Mouse (Mus musculus): Measurements from ENCODE around the gene Srrm2. TPM values are rescaled to one million over a fixed set of nuclear protein-coding genes. Genes with fewer than 3 reads are reported as not detected.

Srrm2 gene
- total RNA-seq, 1 experiment from 2014 or later, result 303 TPM

- no peak for ATAC-seq (ENCODE audit: extremely low read depth, insufficient number of reproducible peaks, low FRiP score, poor library complexity, severe bottlenecking)
Measured at GRCm38 (mm10) chr17:23797316-23797715, 7.0 kb downstream of the Srrm2 start.

GRCm38 (mm10) chr17:23801627-23802026 lies 11.3 kb downstream of the Srrm2 start:
- ATAC-seq (ENCODE audit: extremely low read depth, insufficient number of reproducible peaks, low FRiP score, poor library complexity, severe bottlenecking), result no peak

GRCm38 (mm10) chr17:23802746-23803365 lies 12.5 kb downstream of the Srrm2 start:
- peak; percentile 93 for ATAC-seq (ENCODE audit: extremely low read depth, insufficient number of reproducible peaks, low FRiP score, poor library complexity, severe bottlenecking)

- ATAC-seq (ENCODE audit: extremely low read depth, insufficient number of reproducible peaks, low FRiP score, poor library complexity, severe bottlenecking), result peak; percentile 10; the same call in 1 of the 2 replicates
Measured at GRCm38 (mm10) chr17:23803366-23804041, 13.2 kb downstream of the Srrm2 start.

- ATAC-seq (ENCODE audit: extremely low read depth, insufficient number of reproducible peaks, low FRiP score, poor library complexity, severe bottlenecking), result no peak
Measured at GRCm38 (mm10) chr17:23804426-23805085, 14.2 kb downstream of the Srrm2 start.

GRCm38 (mm10) chr17:23806867-23807266 lies 16.5 kb downstream of the Srrm2 start:
- ATAC-seq (ENCODE audit: extremely low read depth, insufficient number of reproducible peaks, low FRiP score, poor library complexity, severe bottlenecking), result no peak

- no peak for ATAC-seq (ENCODE audit: extremely low read depth, insufficient number of reproducible peaks, low FRiP score, poor library complexity, severe bottlenecking)
Measured at GRCm38 (mm10) chr17:23807918-23808317, 17.6 kb downstream of the Srrm2 start.

- no peak for ATAC-seq (ENCODE audit: extremely low read depth, insufficient number of reproducible peaks, low FRiP score, poor library complexity, severe bottlenecking)
Measured at GRCm38 (mm10) chr17:23815641-23816040, 25.3 kb downstream of the Srrm2 start.

- ATAC-seq (ENCODE audit: extremely low read depth, insufficient number of reproducible peaks, low FRiP score, poor library complexity, severe bottlenecking), result no peak
Measured at GRCm38 (mm10) chr17:23818579-23818978, 28.2 kb downstream of the Srrm2 start.

GRCm38 (mm10) chr17:23819235-23819634 lies 28.9 kb downstream of the Srrm2 start:
- no peak for ATAC-seq (ENCODE audit: extremely low read depth, insufficient number of reproducible peaks, low FRiP score, poor library complexity, severe bottlenecking)

GRCm38 (mm10) chr17:23820731-23821130 lies 30.4 kb downstream of the Srrm2 start:
- no peak for ATAC-seq (ENCODE audit: extremely low read depth, insufficient number of reproducible peaks, low FRiP score, poor library complexity, severe bottlenecking)

- no peak for ATAC-seq (ENCODE audit: extremely low read depth, insufficient number of reproducible peaks, low FRiP score, poor library complexity, severe bottlenecking)
Measured at GRCm38 (mm10) chr17:23822094-23822493, 31.8 kb downstream of the Srrm2 start.

- no peak for ATAC-seq (ENCODE audit: extremely low read depth, insufficient number of reproducible peaks, low FRiP score, poor library complexity, severe bottlenecking)
Measured at GRCm38 (mm10) chr17:23823018-23823417, 32.7 kb downstream of the Srrm2 start.

GRCm38 (mm10) chr17:23823614-23824013 lies 33.3 kb downstream of the Srrm2 start:
- no peak for ATAC-seq (ENCODE audit: extremely low read depth, insufficient number of reproducible peaks, low FRiP score, poor library complexity, severe bottlenecking)

- ATAC-seq (ENCODE audit: extremely low read depth, insufficient number of reproducible peaks, low FRiP score, poor library complexity, severe bottlenecking), result no peak
Measured at GRCm38 (mm10) chr17:23825591-23825990, 35.3 kb downstream of the Srrm2 start.

- ATAC-seq (ENCODE audit: extremely low read depth, insufficient number of reproducible peaks, low FRiP score, poor library complexity, severe bottlenecking), result no peak
Measured at GRCm38 (mm10) chr17:23828271-23829001, 38.1 kb downstream of the Srrm2 start.

GRCm38 (mm10) chr17:23829064-23829619 lies 38.8 kb downstream of the Srrm2 start, which contains the start of gene Elob:
TSS of gene Elob (minus strand) at chr17:23829136.
- ATAC-seq (ENCODE audit: extremely low read depth, insufficient number of reproducible peaks, low FRiP score, poor library complexity, severe bottlenecking), result peak; percentile 85

- ATAC-seq (ENCODE audit: extremely low read depth, insufficient number of reproducible peaks, low FRiP score, poor library complexity, severe bottlenecking), result no peak
Measured at GRCm38 (mm10) chr17:23831201-23831600, 40.9 kb downstream of the Srrm2 start.

- no peak for ATAC-seq (ENCODE audit: extremely low read depth, insufficient number of reproducible peaks, low FRiP score, poor library complexity, severe bottlenecking)
Measured at GRCm38 (mm10) chr17:23836006-23836575, 45.8 kb downstream of the Srrm2 start, which contains the start of gene Prss33. TSS of gene Prss33 (minus strand) at chr17:23836056.

Measured in neutrophil, adult 5-6 weeks (primary cell).